Mouse (Mus musculus): Measurements from ENCODE around the gene Zscan2. TPM values are rescaled to one million over a fixed set of nuclear protein-coding genes. Genes with fewer than 3 reads are reported as not detected.

Zscan2 gene
- polyA plus RNA-seq, 1 experiment from 2014 or later = 1.4 TPM

DNA sequence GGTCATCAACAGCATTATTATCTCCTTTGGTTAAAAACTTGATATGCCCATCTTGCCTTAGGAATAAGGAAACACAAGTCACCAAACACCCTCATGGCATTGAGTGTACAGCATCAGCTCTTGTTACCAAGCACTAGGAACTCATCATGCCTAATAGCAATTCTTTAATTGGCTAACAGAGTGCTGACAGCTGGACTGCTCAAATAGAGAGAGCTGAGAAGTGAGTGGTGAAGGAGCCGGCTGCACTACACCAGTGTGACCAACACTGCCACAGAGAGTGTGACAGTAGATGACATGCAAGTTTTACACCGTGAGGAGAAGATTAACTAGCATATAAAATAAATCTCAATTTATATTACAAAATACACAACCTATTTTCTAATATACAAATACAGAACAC lies 62.4 kb downstream of the Zscan2 start:
- Histone ChIP-seq H3K9ac (ENCODE audit: low read depth, low read length) (no peak overlapping the region), H3K27ac (ENCODE audit: low read length) (no peak overlapping the region), H3K4me1 (ENCODE audit: control insufficient read depth, insufficient read depth, low read length) (no peaks in the 10 kb centered on the region), H3K4me3 (ENCODE audit: low read length) (no peak overlapping the region), H3K4me2 (ENCODE audit: low read depth, low read length) (no peak overlapping the region), H3K9me3 (ENCODE audit: control insufficient read depth, low read length) (no peaks in the 10 kb centered on the region), H3K27me3 (replicated peaks; ENCODE audit: control insufficient read depth, insufficient read depth, low read length) (no peaks in the 10 kb centered on the region), H3K36me3 (ENCODE audit: control insufficient read depth, insufficient read depth, low read length) (0 out of 2 replicates have a peak, but pooled peaks cover 3% of the 10 kb centered on the region)
- no peak for ATAC-seq
- WGBS = 88% methylated on average over 2 of the region's 2 CpGs

Other genes starting within 250 kb of the Zscan2 start
- 9.6 and 11.8 TPM in 2 replicates for gene Crtc3, start 172.0 kb upstream of the Zscan2 start, polyA plus RNA-seq (2015; fragmentation: Nextera tagmentation; extraction: Ambion mirVana)
- 64.3 and 66.2 TPM in 2 replicates for gene Iqgap1, start 34.9 kb upstream of the Zscan2 start, polyA plus RNA-seq (2015; fragmentation: Nextera tagmentation; extraction: Ambion mirVana)
- gene Wdr73, start 40.3 kb downstream of the Zscan2 start, polyA plus RNA-seq (2015; fragmentation: Nextera tagmentation; extraction: Ambion mirVana) = 27.8 and 33.4 TPM in 2 replicates
- gene Nmb, start 44.2 kb downstream of the Zscan2 start, polyA plus RNA-seq (2015; fragmentation: Nextera tagmentation; extraction: Ambion mirVana) = 3.9 and 4.1 TPM in 2 replicates
- gene Sec11a, start 86.9 kb downstream of the Zscan2 start, polyA plus RNA-seq (2015; fragmentation: Nextera tagmentation; extraction: Ambion mirVana) = 234 and 256 TPM in 2 replicates
- 9.9 and 12.4 TPM in 2 replicates for gene Zfp592, start 132.8 kb downstream of the Zscan2 start, polyA plus RNA-seq (2015; fragmentation: Nextera tagmentation; extraction: Ambion mirVana)
- gene Alpk3, start 196.7 kb downstream of the Zscan2 start, polyA plus RNA-seq (2015; fragmentation: Nextera tagmentation; extraction: Ambion mirVana) = 8.4 and 12.5 TPM in 2 replicates